Mouse (Mus musculus): ENCODE results near the gene Dock6. TPM values are rescaled to one million over a fixed set of nuclear protein-coding genes. Genes with fewer than 3 reads are reported as not detected.

The Dock6 gene
- polyA plus RNA-seq, 1 experiment from 2014 or later: 13.5 TPM

GRCm38 (mm10) chr9:21822686-21823085 is 29.7 kb downstream of the Dock6 start:
- 80% methylated on average over 6 of the region's 6 CpGs for WGBS
- no peak overlapping the region for H3K9ac ChIP-seq (ENCODE audit: low read length)
- H3K4me1 ChIP-seq (replicated peaks; ENCODE audit: control insufficient read depth, insufficient read depth): no peaks in the 10 kb centered on the region
- no peaks in the 10 kb centered on the region for H3K9me3 ChIP-seq (ENCODE audit: control insufficient read depth, low read length)
- no peaks in the 10 kb centered on the region for H3K27me3 ChIP-seq (ENCODE audit: control insufficient read depth, insufficient read depth, low read length)
- peaks cover 14% of the 10 kb centered on the region for H3K36me3 ChIP-seq (ENCODE audit: control insufficient read depth, insufficient read depth, low read length)
- no peak overlapping the region for H3K4me3 ChIP-seq (ENCODE audit: low read depth, low read length)
- ATAC-seq (ENCODE audit: low FRiP score, low TSS enrichment) (no peak), DNase-seq (ENCODE audit: low spot score) (no peak)
- TF ChIP-seq EP300 (optimal IDR thresholded peaks at IDR 0.05): no peak
- TF ChIP-seq CTCF (IDR thresholded peaks at IDR 0.05; ENCODE audit: low read depth): no peak
- no peak overlapping the region for H3K27ac ChIP-seq (replicated peaks)
- no peak overlapping the region for H3K4me2 ChIP-seq (replicated peaks; ENCODE audit: low read depth)

DNA sequence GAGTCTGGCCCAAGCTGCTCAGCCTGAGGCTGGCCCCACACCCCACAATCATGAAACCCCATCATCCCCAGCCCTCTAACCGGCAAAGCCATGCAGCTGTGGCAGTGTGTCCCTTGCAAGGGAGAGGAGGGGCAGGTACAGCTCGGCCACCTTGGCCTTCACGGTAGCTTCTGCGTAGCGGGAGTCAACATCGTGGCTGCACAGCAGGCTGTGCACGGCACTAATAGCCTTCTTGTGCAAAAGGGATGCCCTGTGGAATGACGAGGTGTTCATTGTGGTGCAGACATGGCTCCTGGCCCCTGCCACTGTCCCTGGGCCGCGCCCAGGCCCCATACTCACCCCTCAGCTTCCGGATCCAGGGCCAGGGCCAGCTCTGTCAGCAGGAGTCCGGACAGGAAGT is 32.3 kb downstream of the Dock6 start:
- ATAC-seq (ENCODE audit: low FRiP score, low TSS enrichment) (no peak), DNase-seq (ENCODE audit: low spot score) (no peak)
- no peak overlapping the region for H3K4me2 ChIP-seq (replicated peaks; ENCODE audit: low read depth)
- H3K27ac ChIP-seq (replicated peaks): no peak overlapping the region
- 82% methylated on average over 12 of the region's 12 CpGs for WGBS
- H3K9me3 ChIP-seq (ENCODE audit: control insufficient read depth, low read length): no peaks in the 10 kb centered on the region
- no peak overlapping the region for H3K4me3 ChIP-seq (ENCODE audit: low read depth, low read length)
- no peak overlapping the region for H3K9ac ChIP-seq (ENCODE audit: low read length)
- TF ChIP-seq EP300 (optimal IDR thresholded peaks at IDR 0.05) (no peak), CTCF (IDR thresholded peaks at IDR 0.05; ENCODE audit: low read depth) (no peak)
- no peaks in the 10 kb centered on the region for H3K27me3 ChIP-seq (ENCODE audit: control insufficient read depth, insufficient read depth, low read length)
- no peaks in the 10 kb centered on the region for H3K4me1 ChIP-seq (replicated peaks; ENCODE audit: control insufficient read depth, insufficient read depth)
- H3K36me3 ChIP-seq (ENCODE audit: control insufficient read depth, insufficient read depth, low read length): peaks cover 33% of the 10 kb centered on the region

DNA sequence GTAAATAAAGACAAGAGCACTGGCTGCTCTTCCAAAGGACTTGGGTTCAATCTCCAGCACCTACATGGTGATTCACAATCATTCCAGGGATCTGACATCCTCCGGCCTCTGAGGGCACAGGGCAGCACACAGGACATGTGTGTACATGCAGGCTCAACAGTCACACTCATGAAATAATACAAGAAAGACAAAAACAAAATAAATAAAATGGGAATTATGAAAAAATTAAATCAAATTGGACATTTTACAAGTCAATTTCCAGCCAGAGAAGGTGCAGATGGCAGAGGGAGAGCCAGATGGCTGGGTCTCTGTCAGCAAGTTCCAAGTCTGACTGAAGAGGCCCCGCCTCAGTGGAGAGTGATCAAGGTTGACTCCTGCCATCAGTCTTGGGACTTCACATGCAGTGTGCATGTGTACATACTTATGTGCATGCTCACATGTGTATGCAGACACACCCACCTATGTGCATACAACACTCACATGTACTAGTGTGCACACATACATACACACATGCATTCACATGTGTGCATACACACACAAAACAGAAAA is 33.2 kb downstream of the Dock6 start:
- 84% methylated on average over 2 of the region's 2 CpGs for WGBS
- H3K36me3 ChIP-seq (ENCODE audit: control insufficient read depth, insufficient read depth, low read length): peaks cover 33% of the 10 kb centered on the region
- no peaks in the 10 kb centered on the region for H3K4me1 ChIP-seq (replicated peaks; ENCODE audit: control insufficient read depth, insufficient read depth)
- TF ChIP-seq EP300 (optimal IDR thresholded peaks at IDR 0.05) (no peak), CTCF (IDR thresholded peaks at IDR 0.05; ENCODE audit: low read depth) (no peak)
- no peak for ATAC-seq (ENCODE audit: low FRiP score, low TSS enrichment)
- H3K9ac ChIP-seq (ENCODE audit: low read length): no peak overlapping the region
- H3K27ac ChIP-seq (replicated peaks): no peak overlapping the region
- H3K4me2 ChIP-seq (replicated peaks; ENCODE audit: low read depth): no peak overlapping the region
- no peaks in the 10 kb centered on the region for H3K27me3 ChIP-seq (ENCODE audit: control insufficient read depth, insufficient read depth, low read length)
- H3K9me3 ChIP-seq (ENCODE audit: control insufficient read depth, low read length): no peaks in the 10 kb centered on the region
- no peak for DNase-seq (ENCODE audit: low spot score)
- no peak overlapping the region for H3K4me3 ChIP-seq (ENCODE audit: low read depth, low read length)

GRCm38 (mm10) chr9:21818561-21818960 is 33.9 kb downstream of the Dock6 start:
- Histone ChIP-seq H3K9ac (ENCODE audit: low read length) (no peak overlapping the region), H3K27me3 (ENCODE audit: control insufficient read depth, insufficient read depth, low read length) (no peaks in the 10 kb centered on the region), H3K36me3 (ENCODE audit: control insufficient read depth, insufficient read depth, low read length) (peaks cover 33% of the 10 kb centered on the region), H3K9me3 (ENCODE audit: control insufficient read depth, low read length) (no peaks in the 10 kb centered on the region), H3K4me2 (replicated peaks; ENCODE audit: low read depth) (no peak overlapping the region), H3K27ac (replicated peaks) (no peak overlapping the region), H3K4me3 (ENCODE audit: low read depth, low read length) (no peak overlapping the region), H3K4me1 (replicated peaks; ENCODE audit: control insufficient read depth, insufficient read depth) (no peaks in the 10 kb centered on the region)
- WGBS: 90% methylated on average over 6 of the region's 6 CpGs
- DNase-seq (ENCODE audit: low spot score) (no peak), ATAC-seq (ENCODE audit: low FRiP score, low TSS enrichment) (no peak)
- TF ChIP-seq CTCF (IDR thresholded peaks at IDR 0.05; ENCODE audit: low read depth): no peak
- TF ChIP-seq EP300 (optimal IDR thresholded peaks at IDR 0.05): no peak

DNA sequence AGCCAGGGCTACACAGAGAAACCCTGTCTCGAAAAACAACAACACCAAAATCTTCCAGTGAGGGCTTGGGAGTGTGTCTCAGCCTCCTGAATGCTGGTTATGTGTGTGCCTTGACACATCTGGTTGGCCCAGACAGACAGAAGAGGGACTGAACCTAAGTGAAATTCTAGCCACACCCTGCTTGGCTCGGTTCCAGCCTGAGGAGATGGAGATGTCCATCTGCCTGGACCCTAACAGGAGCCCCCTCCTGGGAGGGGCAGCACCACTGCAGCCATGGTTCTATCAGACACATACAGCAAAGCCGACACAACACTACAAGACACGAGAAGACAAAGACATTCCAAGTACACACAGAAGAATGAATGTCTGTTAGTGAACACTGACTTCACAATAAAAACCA is 34.3 kb downstream of the Dock6 start:
- Histone ChIP-seq H3K9ac (ENCODE audit: low read length) (no peak overlapping the region), H3K27me3 (ENCODE audit: control insufficient read depth, insufficient read depth, low read length) (no peaks in the 10 kb centered on the region), H3K4me1 (replicated peaks; ENCODE audit: control insufficient read depth, insufficient read depth) (no peaks in the 10 kb centered on the region), H3K36me3 (ENCODE audit: control insufficient read depth, insufficient read depth, low read length) (peaks cover 35% of the 10 kb centered on the region), H3K4me3 (ENCODE audit: low read depth, low read length) (no peak overlapping the region), H3K27ac (replicated peaks) (no peak overlapping the region), H3K4me2 (replicated peaks; ENCODE audit: low read depth) (no peak overlapping the region), H3K9me3 (ENCODE audit: control insufficient read depth, low read length) (no peaks in the 10 kb centered on the region)
- ATAC-seq (ENCODE audit: low FRiP score, low TSS enrichment) (no peak), DNase-seq (ENCODE audit: low spot score) (no peak)
- TF ChIP-seq CTCF (IDR thresholded peaks at IDR 0.05; ENCODE audit: low read depth): no peak
- no peak for TF ChIP-seq EP300 (optimal IDR thresholded peaks at IDR 0.05)
- WGBS: 79% methylated on average over 4 of the region's 4 CpGs

GRCm38 (mm10) chr9:21816716-21817305 is 35.6 kb downstream of the Dock6 start:
- Histone ChIP-seq H3K9me3 (ENCODE audit: control insufficient read depth, low read length) (no peaks in the 10 kb centered on the region), H3K27ac (replicated peaks) (no peak overlapping the region), H3K36me3 (ENCODE audit: control insufficient read depth, insufficient read depth, low read length) (peaks cover 39% of the 10 kb centered on the region), H3K4me3 (ENCODE audit: low read depth, low read length) (no peak overlapping the region), H3K4me2 (replicated peaks; ENCODE audit: low read depth) (no peak overlapping the region), H3K9ac (ENCODE audit: low read length) (no peak overlapping the region), H3K4me1 (replicated peaks; ENCODE audit: control insufficient read depth, insufficient read depth) (no peaks in the 10 kb centered on the region), H3K27me3 (ENCODE audit: control insufficient read depth, insufficient read depth, low read length) (no peaks in the 10 kb centered on the region)
- no peak for DNase-seq (ENCODE audit: low spot score)
- no peak for ATAC-seq (ENCODE audit: low FRiP score, low TSS enrichment)
- WGBS: 64% methylated on average over 9 of the region's 9 CpGs
- TF ChIP-seq CTCF (IDR thresholded peaks at IDR 0.05; ENCODE audit: low read depth) (no peak), EP300 (optimal IDR thresholded peaks at IDR 0.05) (no peak)

Data from stomach, postnatal 0 days (tissue).